ENCODE assay signal across 8 mouse cellular contexts in genomic region chr3:87906981-87907857, GRCm38 (mm10). TPM values are rescaled to one million over a fixed set of nuclear protein-coding genes. Genes with fewer than 3 reads are reported as not detected.
DNase-seq lines count a peak whose midpoint lies in the region; ATAC-seq and TF ChIP-seq lines count a peak whose summit lies in the region.

No protein-coding gene starts in this region.

- TF ChIP-seq EP300 in CH12.LX (IDR thresholded peaks at IDR 0.05; ENCODE audit: low read length), result no peak

- H3K4me1 ChIP-seq in CH12.LX (ENCODE audit: control insufficient read depth in 1 of 2, insufficient read depth in 2 of 2), result peaks cover 10 to 45% of the 10 kb centered on the region in 2 experiments
- peaks cover 33% of the 10 kb centered on the region for H3K4me1 ChIP-seq in heart, embryonic 11.5 days (ENCODE audit: control insufficient read depth, insufficient read depth, low read length)
- H3K4me1 ChIP-seq in kidney, postnatal 0 days (replicated peaks; ENCODE audit: insufficient read depth, low read length), result peaks cover 34% of the 10 kb centered on the region

- in situ Hi-C loops in CH12.LX (cut with MboI; ENCODE audit: low pct_ligation_motif_present, low pct_unique_long_range_greater_than_20kb, low sequenced_read_pairs), result no loop called here

- no peaks in the 10 kb centered on the region for H3K27me3 ChIP-seq in CH12.LX (replicated peaks)
- no peaks in the 10 kb centered on the region for H3K27me3 ChIP-seq in heart, embryonic 11.5 days (ENCODE audit: control insufficient read depth, insufficient read depth, low read length)
- H3K27me3 ChIP-seq in kidney, postnatal 0 days (ENCODE audit: insufficient read depth, low read length), result no peaks in the 10 kb centered on the region

- peak; percentile 38; the same call in 1 of the 2 replicates for TF ChIP-seq POLR2A in CH12.LX (IDR thresholded peaks at IDR 0.05; ENCODE audit: low read depth, low read length)

- peak overlapping the region; percentile 71 to 99 (median 91) for H3K4me3 ChIP-seq in CH12.LX (replicated peaks in 1 of 3; ENCODE audit: low read depth in 2 of 3, low read length in 2 of 3, poor library complexity in 1 of 3)
- peak overlapping the region; percentile 98 for H3K4me3 ChIP-seq in heart, embryonic 11.5 days (ENCODE audit: low read depth, low read length)
- peak overlapping the region; percentile 83 for H3K4me3 ChIP-seq in kidney, postnatal 0 days (replicated peaks; ENCODE audit: low read depth, low read length)

- peaks cover 59% of the 10 kb centered on the region for H3K79me2 ChIP-seq in CH12.LX (replicated peaks; ENCODE audit: control insufficient read depth, extremely low read depth, insufficient read depth, poor library complexity, severe bottlenecking)

- H3K27ac ChIP-seq in CH12.LX (ENCODE audit: insufficient read depth, low read depth), result peak overlapping the region; percentile 58
- peak overlapping the region; percentile 97 for H3K27ac ChIP-seq in heart, embryonic 11.5 days (ENCODE audit: low read depth, low read length)
- peak overlapping the region; percentile 96 for H3K27ac ChIP-seq in kidney, postnatal 0 days

- peak overlapping the region; percentile 75 for H3K9ac ChIP-seq in CH12.LX (ENCODE audit: insufficient read depth, low read depth)
- peak overlapping the region; percentile 99 for H3K9ac ChIP-seq in heart, embryonic 11.5 days (ENCODE audit: low read depth, low read length)
- peak overlapping the region; percentile 89 for H3K9ac ChIP-seq in kidney, postnatal 0 days (ENCODE audit: low read depth, low read length)

- under 1% methylated on average over 27 of the region's 27 CpGs for WGBS in heart, embryonic 11.5 days (ENCODE audit: insufficient replicate concordance)
- WGBS in kidney, postnatal 0 days, result under 1% methylated on average over 27 of the region's 27 CpGs

- dilution Hi-C loops in CH12.LX (cut with MboI; ENCODE audit: extremely low pct_ligation_motif_present, extremely low pct_unique_long_range_greater_than_20kb, low sequenced_read_pairs), result no loop called here

- no peaks in the 10 kb centered on the region for H3K9me3 ChIP-seq in CH12.LX (replicated peaks; ENCODE audit: low read length)
- no peaks in the 10 kb centered on the region for H3K9me3 ChIP-seq in heart, embryonic 11.5 days (replicated peaks; ENCODE audit: control insufficient read depth, low read length)
- no peaks in the 10 kb centered on the region for H3K9me3 ChIP-seq in kidney, postnatal 0 days (replicated peaks; ENCODE audit: low read length)

- no peak for TF ChIP-seq CTCF in CH12.LX (conservative IDR thresholded peaks at IDR 0.05 in 1 of 2, IDR thresholded peaks at IDR 0.05 in 1 of 2; ENCODE audit: low read depth in 2 of 2, low read length in 2 of 2)
- no peak for TF ChIP-seq CTCF in kidney, postnatal 0 days (IDR thresholded peaks at IDR 0.05; ENCODE audit: low read depth)

- H3K4me2 ChIP-seq in CH12.LX (ENCODE audit: insufficient read depth, low read depth, poor library complexity, severe bottlenecking), result peak overlapping the region; percentile 91
- peak overlapping the region; percentile 94 for H3K4me2 ChIP-seq in heart, embryonic 11.5 days
- peak overlapping the region; percentile 59 for H3K4me2 ChIP-seq in kidney, postnatal 0 days (ENCODE audit: low read length)

- H3K36me3 ChIP-seq in CH12.LX (replicated peaks in 1 of 2; ENCODE audit: control insufficient read depth in 1 of 2, insufficient read depth in 1 of 2, low read length in 1 of 2), result peaks cover 3 to 15% of the 10 kb centered on the region in 2 experiments
- H3K36me3 ChIP-seq in heart, embryonic 11.5 days (ENCODE audit: control insufficient read depth, insufficient read depth, low read length), result no peaks in the 10 kb centered on the region
- no peaks in the 10 kb centered on the region for H3K36me3 ChIP-seq in kidney, postnatal 0 days (ENCODE audit: insufficient read depth, low read length)

- no peak for TF ChIP-seq RAD21 in CH12.LX (IDR thresholded peaks at IDR 0.05; ENCODE audit: low read depth, low read length)

- no peak for ATAC-seq in heart, embryonic 11.5 days (replicated peaks; ENCODE audit: insufficient number of reproducible peaks, low FRiP score, low TSS enrichment)
- ATAC-seq in kidney, postnatal 0 days (replicated peaks; ENCODE audit: low FRiP score, low read depth), result no peak

- peak; percentile 63 for DNase-seq in adrenal gland, adult 2 months
- no peak for DNase-seq in adrenal gland, adult 8-10 months
- no peak for DNase-seq in CH12.LX (ENCODE audit: extremely low read depth)
- DNase-seq in cerebellum, postnatal 36 days, result peak; percentile 34 to 42
- DNase-seq in kidney, postnatal 0 days (ENCODE audit: low spot score), result peak; percentile 58
- peak; percentile 77 for DNase-seq in lung, postnatal 36 days
- DNase-seq in testis, postnatal 10 days (ENCODE audit: low spot score), result peak; percentile 62

TF ChIP-seq in CH12.LX, 34 proteins besides CTCF, POLR2A, EP300 and RAD21:
- TF ChIP-seq ZMIZ1 (IDR thresholded peaks at IDR 0.05; ENCODE audit: low read depth, low read length) (no peak), POLR2AphosphoS2 (IDR thresholded peaks at IDR 0.05; ENCODE audit: low read depth, low read length) (no peak), NRF1 (IDR thresholded peaks at IDR 0.05; ENCODE audit: low read depth, low read length) (no peak), GABPA (IDR thresholded peaks at IDR 0.05; ENCODE audit: insufficient replicate concordance, low read depth, low read length) (no peak), CHD2 (IDR thresholded peaks at IDR 0.05; ENCODE audit: low read length) (no peak), MAX (IDR thresholded peaks at IDR 0.05; ENCODE audit: low read length) (peak; percentile 74), SIN3A (IDR thresholded peaks at IDR 0.05; ENCODE audit: low read length) (peak; percentile 88), CHD1 (IDR thresholded peaks at IDR 0.05; ENCODE audit: low read depth, low read length) (0 out of 2 replicates have a peak, but pooled peaks have one; percentile 44), MXI1 (IDR thresholded peaks at IDR 0.05; ENCODE audit: low read depth, low read length) (peak; percentile 83), MYC (IDR thresholded peaks at IDR 0.05; ENCODE audit: low read depth, low read length) (peak; percentile 84)

RNA-seq across cellular contexts. Expression of gene Hdgf, which starts 1.1 kb away (rescaled TPM):
- 100 to 1,000 TPM; 181 to 206 TPM for total RNA-seq in adrenal gland, adult 2 months (2021)
- polyA plus RNA-seq in adrenal gland, adult 2 months (2012; rRNA removed), result 54.3 and 64.8 TPM in 2 replicates
- total RNA-seq in adrenal gland, adult 8-10 months (2022), result 100 to 1,000 TPM; 163 to 180 (median 172) TPM
- total RNA-seq in CH12.LX (2012; rRNA removed) (199 and 223 TPM in 2 replicates), CH12.LX (2014; rRNA removed) (215 and 219 TPM in 2 replicates)
- 468 and 755 TPM in 2 replicates for polyA plus RNA-seq in CH12.LX (2012; ENCODE audit: insufficient read length, low read depth)
- 172 and 179 TPM in 2 replicates for polyA plus RNA-seq in heart, embryonic 11.5 days (2014; fragmentation: Nextera tagmentation; extraction: Ambion mirVana)
- polyA plus RNA-seq in kidney, postnatal 0 days (2015; fragmentation: Nextera tagmentation; extraction: Ambion mirVana), result 193 and 200 TPM in 2 replicates

RNA-seq across cellular contexts. Expression of gene Mrpl24, which starts 12.1 kb away (rescaled TPM):
- total RNA-seq in adrenal gland, adult 2 months (2021), result 100 to 1,000 TPM; 114 to 120 TPM
- polyA plus RNA-seq in adrenal gland, adult 2 months (2012; rRNA removed), result 15.1 and 18.0 TPM in 2 replicates
- 100 to 1,000 TPM; 121 to 146 (median 131) TPM for total RNA-seq in adrenal gland, adult 8-10 months (2022)
- total RNA-seq in CH12.LX (2012; rRNA removed), result 160 and 176 TPM in 2 replicates
- 166 and 168 TPM in 2 replicates for total RNA-seq in CH12.LX (2014; rRNA removed)
- polyA plus RNA-seq in CH12.LX (2012; ENCODE audit: insufficient read length, low read depth), result 123 and 156 TPM in 2 replicates
- polyA plus RNA-seq in heart, embryonic 11.5 days (2014; fragmentation: Nextera tagmentation; extraction: Ambion mirVana), result 67.3 and 68.2 TPM in 2 replicates
- 87.2 and 88.1 TPM in 2 replicates for polyA plus RNA-seq in kidney, postnatal 0 days (2015; fragmentation: Nextera tagmentation; extraction: Ambion mirVana)

RNA-seq across cellular contexts. Expression of gene Prcc, which starts 21.8 kb away (rescaled TPM):
- 10 to 100 TPM; 48.0 to 52.0 TPM for total RNA-seq in adrenal gland, adult 2 months (2021)
- polyA plus RNA-seq in adrenal gland, adult 2 months (2012; rRNA removed), result 28.5 and 32.5 TPM in 2 replicates
- 10 to 100 TPM; 47.5 to 49.4 (median 48.7) TPM for total RNA-seq in adrenal gland, adult 8-10 months (2022)
- total RNA-seq in CH12.LX (2012; rRNA removed), result 48.6 and 51.7 TPM in 2 replicates
- total RNA-seq in CH12.LX (2014; rRNA removed), result 24.8 and 26.4 TPM in 2 replicates
- 55.7 and 58.5 TPM in 2 replicates for polyA plus RNA-seq in CH12.LX (2012; ENCODE audit: insufficient read length, low read depth)
- polyA plus RNA-seq in heart, embryonic 11.5 days (2014; fragmentation: Nextera tagmentation; extraction: Ambion mirVana), result 14.1 and 14.5 TPM in 2 replicates
- 14.8 and 15.1 TPM in 2 replicates for polyA plus RNA-seq in kidney, postnatal 0 days (2015; fragmentation: Nextera tagmentation; extraction: Ambion mirVana)

RNA-seq across cellular contexts. Expression of gene Isg20l2, which starts 22.9 kb away (rescaled TPM):
- 10 to 100 TPM; 16.3 to 21.4 TPM for total RNA-seq in adrenal gland, adult 2 months (2021)
- 9.4 and 9.7 TPM in 2 replicates for polyA plus RNA-seq in adrenal gland, adult 2 months (2012; rRNA removed)
- 10 to 100 TPM; 17.9 to 20.0 (median 19.5) TPM for total RNA-seq in adrenal gland, adult 8-10 months (2022)
- 40.8 and 52.9 TPM in 2 replicates for total RNA-seq in CH12.LX (2012; rRNA removed)
- 68.8 and 76.2 TPM in 2 replicates for total RNA-seq in CH12.LX (2014; rRNA removed)
- 44.5 and 45.0 TPM in 2 replicates for polyA plus RNA-seq in CH12.LX (2012; ENCODE audit: insufficient read length, low read depth)
- polyA plus RNA-seq in heart, embryonic 11.5 days (2014; fragmentation: Nextera tagmentation; extraction: Ambion mirVana), result 25.0 and 30.2 TPM in 2 replicates
- 40.4 and 42.1 TPM in 2 replicates for polyA plus RNA-seq in kidney, postnatal 0 days (2015; fragmentation: Nextera tagmentation; extraction: Ambion mirVana)

RNA-seq across cellular contexts. Expression of gene Rrnad1, which starts 23.3 kb away (rescaled TPM):
- total RNA-seq in adrenal gland, adult 2 months (2021), result 10 to 100 TPM; 13.1 to 16.3 TPM
- polyA plus RNA-seq in adrenal gland, adult 2 months (2012; rRNA removed), result 41.5 and 44.6 TPM in 2 replicates
- 10 to 100 TPM; 18.6 to 27.6 (median 21.9) TPM for total RNA-seq in adrenal gland, adult 8-10 months (2022)
- 11.4 and 12.3 TPM in 2 replicates for total RNA-seq in CH12.LX (2012; rRNA removed)
- 7.3 and 8.0 TPM in 2 replicates for total RNA-seq in CH12.LX (2014; rRNA removed)
- polyA plus RNA-seq in CH12.LX (2012; ENCODE audit: insufficient read length, low read depth), result 11.7 and 12.5 TPM in 2 replicates
- 14.3 and 14.9 TPM in 2 replicates for polyA plus RNA-seq in heart, embryonic 11.5 days (2014; fragmentation: Nextera tagmentation; extraction: Ambion mirVana)
- 12.1 and 12.3 TPM in 2 replicates for polyA plus RNA-seq in kidney, postnatal 0 days (2015; fragmentation: Nextera tagmentation; extraction: Ambion mirVana)

Comparison
In these comparisons a context has a peak if more than half of its experiments do, and no peak if none do; other contexts are left out.
1. DNase-seq: peak in adrenal gland, adult 2 months (single experiment), cerebellum, postnatal 36 days (2 of 2), kidney, postnatal 0 days (single experiment), lung, postnatal 36 days (single experiment) and testis, postnatal 10 days (single experiment); none in adrenal gland, adult 8-10 months (single experiment) and CH12.LX (single experiment).
2. Peak in every context shown above with its lines, with median percentiles within 50 percentile points of each other: H3K27ac ChIP-seq, H3K4me2 ChIP-seq, H3K4me3 ChIP-seq and H3K9ac ChIP-seq.